Mouse (Mus musculus) brain, embryonic 14.5 days (tissue): Measurements from ENCODE around the gene Pou1f1.

Experiments
- CTCF ChIP-seq: fragments of 200-500 bp; IDR thresholded peaks from 2 replicates; pipeline ENCODE4 v1.5.1; 2012; ENCODE audit warnings: inconsistent platforms, mild to moderate bottlenecking, moderate library complexity, borderline replicate concordance; ENCODE audit not compliant: insufficient read depth, insufficient read length; ENCODE audit errors: extremely low read depth
- POLR2A ChIP-seq: fragments of 200-500 bp; IDR thresholded peaks from 2 replicates; pipeline ENCODE4 v1.6.1; 2012; ENCODE audit warnings: mild to moderate bottlenecking, inconsistent platforms, borderline replicate concordance; ENCODE audit not compliant: poor library complexity, insufficient read depth, insufficient read length, severe bottlenecking; ENCODE audit errors: extremely low read depth

DNA sequence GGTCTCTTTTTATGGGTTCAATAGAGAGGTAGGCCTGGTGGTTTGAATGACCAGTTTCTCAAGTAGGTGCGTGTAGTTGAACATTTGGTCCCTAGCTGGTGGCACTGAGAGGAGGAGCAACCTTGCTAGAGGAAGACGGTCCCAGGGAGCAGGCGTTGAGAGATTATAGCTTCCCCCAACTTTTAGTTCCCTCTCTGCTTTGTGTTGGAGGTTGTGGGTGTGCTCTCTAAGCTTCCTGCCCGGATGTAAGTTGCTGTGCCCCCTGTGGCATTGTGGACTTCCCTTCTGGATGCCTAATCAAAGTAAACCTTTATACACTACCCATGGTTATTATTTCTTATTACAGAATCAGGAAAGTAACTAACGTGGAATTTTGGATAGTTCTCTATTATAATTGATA, 24.3 kb upstream of the Pou1f1 start:
- TF ChIP-seq CTCF (no peak), POLR2A (no peak)
